Mouse (Mus musculus): ENCODE measurements around the gene Krt88. TPM values are rescaled to one million over a fixed set of nuclear protein-coding genes. Genes with fewer than 3 reads are reported as not detected.

The Krt88 gene
- total RNA-seq, 2 experiments from 2014 or later, result not detected

DNA sequence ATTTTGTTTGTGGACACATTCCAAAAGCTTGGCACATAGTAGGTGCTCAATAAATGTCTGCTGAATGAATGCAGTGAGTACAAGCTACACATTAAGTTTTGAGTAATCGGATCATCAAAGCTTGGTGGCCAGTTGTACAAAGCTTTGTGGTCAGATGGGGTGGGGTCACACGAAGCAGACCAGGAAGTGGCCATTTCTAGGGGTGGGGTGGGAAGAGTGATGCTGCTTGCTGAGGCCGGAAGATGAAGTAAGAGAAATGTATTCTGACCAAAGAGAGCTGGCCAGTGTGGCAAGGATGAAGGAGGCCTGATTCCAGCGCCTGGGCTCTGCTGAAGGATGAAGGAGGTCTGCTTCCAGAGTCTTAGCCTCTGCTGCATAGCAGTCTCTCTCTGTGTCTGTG is 21.5 kb downstream of the Krt88 start:
- intact Hi-C loops (cut with DNase I), result no loop called here
- no peak for DNase-seq (ENCODE audit: low spot score in 2 of 2)

DNA sequence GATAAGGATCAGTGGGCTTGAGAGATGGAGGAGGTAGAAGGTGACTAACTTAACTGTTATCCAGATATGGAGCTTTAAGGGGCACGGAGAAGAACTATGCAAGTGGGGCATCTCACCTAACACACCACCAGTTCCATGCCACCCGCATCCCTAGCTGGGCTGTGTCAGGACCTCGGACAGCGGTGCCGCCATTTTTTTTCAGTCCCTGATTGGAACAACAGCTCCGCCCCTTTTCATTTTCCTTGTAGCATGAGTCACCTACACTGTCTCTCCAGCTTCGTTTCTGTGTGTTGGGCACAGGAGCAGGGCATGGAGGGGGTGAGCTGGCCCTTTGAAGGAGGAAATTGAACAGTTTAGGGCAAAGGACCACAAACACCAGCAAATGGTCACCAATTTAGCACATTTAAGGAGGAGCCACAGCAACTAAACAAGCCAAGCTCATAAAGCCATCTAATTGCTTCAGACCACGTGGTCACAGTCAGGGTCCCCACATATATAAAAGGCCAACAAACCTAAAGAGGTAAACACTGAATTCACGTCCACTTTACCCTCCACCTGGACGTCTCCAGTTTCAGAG is 25.5 kb downstream of the Krt88 start, which contains the start of gene Krt86:
Gene Krt86, plus strand, starts transcription at position 527 of the 577 bp plus-strand sequence.
- intact Hi-C loops (cut with DNase I), result no loop called here
- DNase-seq (ENCODE audit: low spot score in 2 of 2), result no peak

DNA sequence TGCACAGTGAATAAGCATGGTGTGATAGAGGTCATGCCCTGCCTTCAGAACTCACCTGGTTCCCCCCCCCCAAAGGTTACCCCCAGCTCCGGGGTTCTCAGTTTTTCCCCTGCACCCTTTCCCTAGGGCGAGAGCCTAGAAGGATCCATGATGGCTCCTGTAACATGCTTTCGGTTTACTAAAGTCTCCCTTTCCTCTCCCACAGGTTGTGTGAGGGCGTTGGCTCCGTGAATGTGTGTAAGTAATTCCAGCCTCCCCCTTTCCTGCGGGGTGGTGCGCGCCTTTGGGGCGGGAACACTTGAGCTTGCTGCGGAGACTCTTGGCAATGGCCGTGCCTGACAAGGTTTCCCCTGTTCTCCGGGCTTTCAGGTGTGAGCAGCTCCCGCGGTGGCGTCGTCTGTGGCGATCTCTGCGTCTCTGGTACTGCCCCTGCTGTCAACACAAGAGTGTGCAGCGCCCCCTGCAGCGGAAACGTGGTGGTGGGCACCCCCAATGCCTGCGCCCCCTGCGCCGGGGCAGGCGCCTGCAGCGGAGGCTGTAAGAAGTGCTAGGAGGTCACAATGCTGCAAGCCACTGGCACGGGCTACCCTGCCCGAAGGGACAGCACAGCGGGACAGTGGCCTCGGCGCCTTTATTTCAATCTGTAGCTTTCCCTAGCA is 31.6 kb downstream of the Krt88 start:
- intact Hi-C loops (cut with DNase I), result no loop called here
- peak; percentile 24 to 45 for DNase-seq (ENCODE audit: low spot score in 2 of 2)

DNA sequence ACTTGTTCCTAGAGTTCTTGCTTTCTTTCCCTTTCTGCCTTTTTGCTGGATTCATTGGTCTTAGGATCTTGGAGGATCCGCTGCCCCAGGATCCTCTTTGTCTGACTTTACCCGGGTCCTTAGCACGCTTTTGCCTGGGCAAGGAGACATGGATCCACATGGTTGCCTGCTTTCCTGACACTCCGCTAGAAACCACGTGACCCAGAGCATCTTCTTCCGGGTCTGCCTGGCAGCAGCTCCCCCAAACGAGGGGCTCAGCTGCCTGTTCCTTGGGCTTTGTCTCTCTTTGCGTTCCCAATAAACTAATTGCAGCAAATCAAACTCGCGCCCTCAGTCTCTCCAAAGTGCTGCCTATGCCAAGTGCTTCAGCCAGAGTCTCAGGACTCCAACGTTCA is 32.1 kb downstream of the Krt88 start:
- intact Hi-C loops (cut with DNase I), result no loop called here

DNA sequence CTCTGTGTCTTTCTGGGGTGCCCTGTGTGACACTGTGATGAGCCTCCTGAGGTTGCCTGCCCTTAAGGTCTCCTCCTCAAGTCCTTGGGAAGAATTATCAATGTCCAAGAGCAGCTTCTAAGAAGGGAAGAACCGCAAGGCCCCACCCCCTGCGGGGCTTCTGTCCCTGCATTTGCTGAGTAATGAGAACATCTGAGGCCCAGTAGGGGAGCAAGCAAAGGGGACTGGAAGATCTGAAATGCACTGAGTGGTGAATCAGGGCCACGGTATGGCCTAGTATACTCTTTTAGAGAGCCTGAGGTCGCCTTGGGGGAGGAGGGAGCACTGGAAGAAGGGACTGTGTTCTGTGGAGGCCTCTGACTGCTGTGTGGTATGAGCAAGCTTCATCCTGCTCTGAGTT is 34.5 kb downstream of the Krt88 start:
- no peak for DNase-seq (ENCODE audit: low spot score in 2 of 2)
- intact Hi-C loops (cut with DNase I), result no loop called here

More for the DNA sequence above, 32.1 kb downstream of the Krt88 start:
- DNase-seq (ENCODE audit: low spot score in 2 of 2), result no peak

DNA sequence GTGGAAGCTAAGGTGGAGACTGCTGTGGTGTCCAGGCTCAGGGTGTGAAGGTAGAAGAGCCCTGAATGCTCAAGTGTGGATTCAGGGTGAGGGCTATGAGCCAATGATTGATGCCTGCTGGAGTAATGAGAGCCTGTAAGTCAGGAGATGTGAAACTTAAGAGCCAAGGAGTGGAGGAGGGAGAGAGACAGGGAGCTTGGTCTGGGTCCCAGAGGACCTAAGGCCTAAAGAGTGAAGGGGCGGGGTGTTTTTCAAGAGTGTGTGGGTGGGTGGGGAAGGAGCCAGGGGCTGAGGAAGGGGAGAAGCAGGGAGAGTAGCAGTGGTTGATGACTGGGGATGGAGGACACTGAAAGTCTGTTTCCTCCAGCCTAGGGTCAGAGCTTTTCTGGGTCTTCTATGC is 36.1 kb downstream of the Krt88 start:
- intact Hi-C loops (cut with DNase I), result no loop called here
- DNase-seq (ENCODE audit: low spot score in 2 of 2), result no peak

DNA sequence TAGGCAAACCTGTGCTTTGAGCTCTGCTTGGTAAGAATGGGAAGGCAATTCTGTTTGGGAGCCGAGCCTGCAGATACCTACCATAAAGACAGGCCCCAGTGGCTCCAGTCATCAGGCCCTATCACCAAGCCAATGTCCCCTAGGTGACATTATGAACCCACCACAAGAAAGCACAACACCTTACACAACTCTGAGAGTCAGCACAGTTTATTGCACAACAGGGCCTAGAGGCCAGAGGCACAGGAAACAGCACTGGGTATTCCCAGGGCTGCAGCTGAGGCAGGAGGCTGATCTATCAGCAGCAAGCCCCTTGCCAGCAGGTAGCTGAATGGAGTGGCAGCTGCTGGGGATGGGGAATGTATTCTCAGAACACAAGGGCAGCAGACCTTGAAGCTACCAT is 37.4 kb downstream of the Krt88 start:
- intact Hi-C loops (cut with DNase I), result no loop called here
- DNase-seq (ENCODE audit: low spot score in 2 of 2), result no peak

DNA sequence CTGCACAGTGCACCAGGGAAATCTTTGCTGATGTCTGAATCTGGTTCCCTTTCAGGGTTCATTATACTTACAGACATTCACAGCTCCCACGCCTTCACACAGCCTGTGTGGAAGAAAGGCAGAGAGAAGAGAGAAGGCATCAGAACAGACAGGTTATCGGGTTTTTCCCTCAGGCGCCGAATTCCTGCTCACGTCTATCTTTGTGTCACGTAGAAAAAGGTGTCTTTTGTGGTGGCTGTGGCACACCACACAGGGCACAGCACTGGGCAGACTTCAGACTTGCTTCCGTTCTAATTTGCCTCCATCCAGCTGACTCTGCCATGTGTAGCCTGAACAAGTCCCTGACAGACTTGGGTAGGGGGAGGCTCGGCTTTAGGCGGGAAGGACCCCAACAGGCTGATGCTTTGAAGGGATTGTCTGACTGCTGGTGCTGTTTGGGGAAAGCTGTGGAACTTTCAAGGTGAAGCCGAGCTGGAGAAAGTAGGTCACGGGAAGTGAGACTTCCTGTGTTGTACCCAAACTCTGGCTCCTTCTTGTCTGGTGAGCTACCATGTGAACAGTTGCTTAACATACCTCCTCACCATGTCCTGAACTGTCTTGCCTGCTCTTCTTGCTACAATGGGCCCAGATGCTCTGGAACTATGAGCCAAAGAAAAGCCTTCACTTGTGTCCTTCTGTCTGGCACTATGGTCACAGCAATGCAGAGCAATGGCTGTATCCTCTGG is 38.5 kb downstream of the Krt88 start:
- DNase-seq (ENCODE audit: low spot score in 2 of 2), result peak; percentile 33 to 54
- intact Hi-C loops (cut with DNase I), result no loop called here

DNA sequence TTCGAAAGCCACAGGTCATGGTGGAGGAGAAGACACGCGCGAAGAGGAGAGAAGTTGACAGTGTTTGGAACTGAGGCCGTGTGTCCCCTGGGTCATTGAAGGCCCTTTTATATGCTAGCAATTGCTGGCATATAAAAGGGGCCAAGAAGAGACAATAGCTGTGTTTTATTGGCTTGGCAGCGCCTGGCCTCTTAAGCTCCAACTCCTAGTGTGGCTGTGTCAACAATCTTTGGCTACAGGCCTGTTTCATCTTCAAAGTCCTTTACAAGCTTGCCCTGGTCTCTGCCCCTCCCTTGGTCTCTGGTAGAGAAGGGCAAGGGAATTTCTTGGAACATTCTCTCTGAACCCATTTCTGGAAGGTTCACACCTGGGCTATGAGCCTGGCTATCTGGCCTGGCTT is 43.9 kb downstream of the Krt88 start, which contains the start of gene Krt83:
Gene Krt83, minus strand, starts transcription at position 82 of the 400 bp plus-strand sequence.
- intact Hi-C loops (cut with DNase I), result no loop called here
- no peak for DNase-seq (ENCODE audit: low spot score in 2 of 2)

DNA sequence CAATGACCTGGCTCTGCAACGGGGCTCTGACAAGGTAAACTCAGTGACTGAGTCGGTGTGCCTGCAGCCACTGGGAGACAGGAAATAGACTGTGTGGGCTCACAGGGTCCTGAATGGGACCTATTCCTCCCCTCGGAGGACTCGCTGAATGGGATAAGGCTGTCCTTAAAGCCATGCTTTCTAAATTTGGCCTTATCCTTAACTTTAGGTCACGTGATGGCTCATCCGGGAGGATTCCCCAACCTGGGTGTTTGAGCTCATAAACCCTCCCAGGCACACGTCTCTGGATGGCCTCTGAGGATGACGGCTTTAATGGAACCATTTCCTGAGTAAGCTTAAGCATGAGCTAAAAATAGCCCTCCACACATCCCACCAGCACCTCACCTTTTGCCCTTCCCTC is 45.2 kb downstream of the Krt88 start:
- intact Hi-C loops (cut with DNase I), result no loop called here
- DNase-seq (ENCODE audit: low spot score in 2 of 2), result no peak

DNA sequence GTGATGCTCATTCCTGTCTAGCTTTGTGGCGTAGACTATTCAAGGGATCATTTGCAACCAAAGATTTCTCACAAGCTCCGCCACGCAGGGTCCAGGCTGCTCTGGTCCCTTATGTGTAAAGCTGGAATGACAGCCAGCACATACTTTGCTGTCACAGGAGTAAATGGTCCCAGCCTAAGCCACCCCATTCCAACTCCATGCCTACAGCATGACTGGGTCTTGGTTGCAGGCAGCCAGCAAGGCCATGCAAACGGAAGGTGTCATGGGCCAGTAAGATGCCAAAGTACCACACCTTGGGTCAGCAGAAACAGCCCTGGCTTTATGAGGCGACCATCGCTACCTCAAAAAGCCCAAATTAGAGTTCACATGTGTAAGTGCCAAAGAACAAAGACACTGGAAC is 46.2 kb downstream of the Krt88 start:
- intact Hi-C loops (cut with DNase I), result no loop called here
- DNase-seq (ENCODE audit: low spot score in 2 of 2), result no peak

DNA sequence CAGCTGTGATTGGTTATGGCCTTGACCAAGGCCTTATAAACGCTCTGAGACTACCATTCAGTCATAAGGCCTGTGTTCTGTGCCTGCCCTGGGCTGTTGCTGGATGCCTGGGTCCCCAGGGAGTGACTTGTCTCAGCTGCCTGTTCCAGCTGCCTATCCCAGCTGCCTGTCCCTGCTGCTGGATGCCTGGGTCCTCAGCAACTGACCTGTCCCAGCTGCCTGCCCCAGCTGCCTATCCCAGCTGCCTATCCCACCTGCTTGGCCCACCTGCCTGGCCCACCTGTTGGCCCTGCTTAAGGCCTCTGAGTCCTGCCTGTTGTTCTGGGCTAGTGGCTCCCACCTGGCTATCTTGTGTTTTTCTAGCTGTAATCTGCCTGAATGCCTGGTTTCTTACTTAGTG is 46.7 kb downstream of the Krt88 start:
- intact Hi-C loops (cut with DNase I), result no loop called here
- no peak for DNase-seq (ENCODE audit: low spot score in 2 of 2)

DNA sequence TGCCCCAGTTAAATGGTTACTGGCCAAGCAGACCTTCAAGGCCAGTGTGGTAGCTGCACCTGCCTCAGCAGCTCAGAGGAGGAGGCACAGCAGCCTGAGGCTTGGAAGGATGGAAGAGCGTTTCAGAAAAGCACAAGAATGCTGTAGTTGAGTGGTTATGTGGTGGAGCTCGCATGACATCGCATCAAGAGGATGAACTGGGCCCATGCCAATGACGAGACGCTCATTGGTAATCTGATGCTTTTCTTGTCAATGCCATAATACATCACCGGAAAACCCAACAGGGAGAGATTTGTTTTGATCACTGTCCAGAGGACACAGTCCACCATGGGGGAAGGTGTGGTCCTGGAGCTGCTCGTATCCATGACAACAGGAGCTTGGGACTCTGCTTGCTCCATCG is 47.7 kb downstream of the Krt88 start:
- DNase-seq (ENCODE audit: low spot score in 2 of 2), result no peak
- intact Hi-C loops (cut with DNase I), result loop anchor here (5.0 kb wide), 1 partner anchor 158 kb away; no protein-coding TSS in a partner anchor

DNA sequence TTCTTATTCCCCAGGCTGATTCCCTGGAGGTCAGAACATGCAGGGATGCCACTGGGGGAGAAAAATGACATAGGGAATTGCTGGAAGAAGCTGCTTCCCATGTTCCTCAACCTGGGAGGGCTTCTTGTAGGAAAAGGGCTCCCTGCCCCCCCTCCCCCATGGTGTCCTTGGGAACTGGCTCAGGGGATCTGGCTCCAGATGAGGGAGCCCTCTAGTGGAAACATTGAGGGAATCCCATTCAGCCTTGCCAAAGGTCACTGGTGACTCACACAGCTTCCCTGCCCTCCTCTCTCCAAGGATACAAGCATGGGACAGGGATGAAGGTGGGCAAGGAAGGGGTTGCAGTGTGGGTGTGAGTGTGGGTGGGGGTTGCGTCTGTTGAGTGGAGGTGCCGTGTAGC is 49.6 kb downstream of the Krt88 start:
- intact Hi-C loops (cut with DNase I), result loop anchor here (5.0 kb wide), 1 partner anchor 160 kb away; no protein-coding TSS in a partner anchor
- DNase-seq (ENCODE audit: low spot score in 2 of 2), result no peak

Other genes starting within 250 kb of the Krt88 start
- gene Grasp, start 223.6 kb upstream of the Krt88 start, total RNA-seq (2021), result 10 to 100 TPM; 76.3 to 89.5 TPM
- gene Nr4a1, start 193.5 kb upstream of the Krt88 start, total RNA-seq (2021), result 100 to 1,000 TPM in 1 of 2 experiments, 10 to 100 TPM in 1; 60.5 to 156 TPM
- gene Atg101, start 163.5 kb upstream of the Krt88 start, total RNA-seq (2021), result 10 to 100 TPM; 43.5 to 45.5 TPM
- gene 6030408B16Rik, start 154.5 kb upstream of the Krt88 start, total RNA-seq (2021), result under 1 TPM; 0.27 to 0.37 TPM
- 1 to 10 TPM; 3.4 to 6.1 TPM for gene Krt80, start 77.6 kb upstream of the Krt88 start, total RNA-seq (2021)
- gene Krt7, start 36.7 kb upstream of the Krt88 start, total RNA-seq (2021), result under 1 TPM in 1 of 2 experiments, not detected in 1; 0.07 TPM
- under 1 TPM in 1 of 2 experiments, not detected in 1; 0.37 TPM for gene Krt87, start 8.9 kb upstream of the Krt88 start, total RNA-seq (2021)
- not detected for gene Krt81, start 16.0 kb downstream of the Krt88 start, total RNA-seq (2021)
- gene Krt86, start 25.7 kb downstream of the Krt88 start, total RNA-seq (2021), result not detected
- not detected for gene Krt83, start 43.8 kb downstream of the Krt88 start, total RNA-seq (2021)
- not detected for gene Gm49425, start 69.5 kb downstream of the Krt88 start, total RNA-seq (2021)
- gene Krt84, start 85.1 kb downstream of the Krt88 start, total RNA-seq (2021), result not detected
- not detected for gene Krt82, start 102.9 kb downstream of the Krt88 start, total RNA-seq (2021)
- gene Krt90, start 115.2 kb downstream of the Krt88 start, total RNA-seq (2021), result not detected
- gene Krt75, start 126.2 kb downstream of the Krt88 start, total RNA-seq (2021), result not detected
- gene Gm5414, start 180.4 kb downstream of the Krt88 start, total RNA-seq (2021), result not detected
- gene Gm5478, start 199.6 kb downstream of the Krt88 start, total RNA-seq (2021), result not detected
- gene Krt6b, start 232.5 kb downstream of the Krt88 start, total RNA-seq (2021), result not detected
- gene Krt6a, start 246.6 kb downstream of the Krt88 start, total RNA-seq (2021), result not detected

Measured in left cerebral cortex, postnatal 36 days (tissue).